ENCODE assay signal across 8 mouse cellular contexts in the genomic region with DNA sequence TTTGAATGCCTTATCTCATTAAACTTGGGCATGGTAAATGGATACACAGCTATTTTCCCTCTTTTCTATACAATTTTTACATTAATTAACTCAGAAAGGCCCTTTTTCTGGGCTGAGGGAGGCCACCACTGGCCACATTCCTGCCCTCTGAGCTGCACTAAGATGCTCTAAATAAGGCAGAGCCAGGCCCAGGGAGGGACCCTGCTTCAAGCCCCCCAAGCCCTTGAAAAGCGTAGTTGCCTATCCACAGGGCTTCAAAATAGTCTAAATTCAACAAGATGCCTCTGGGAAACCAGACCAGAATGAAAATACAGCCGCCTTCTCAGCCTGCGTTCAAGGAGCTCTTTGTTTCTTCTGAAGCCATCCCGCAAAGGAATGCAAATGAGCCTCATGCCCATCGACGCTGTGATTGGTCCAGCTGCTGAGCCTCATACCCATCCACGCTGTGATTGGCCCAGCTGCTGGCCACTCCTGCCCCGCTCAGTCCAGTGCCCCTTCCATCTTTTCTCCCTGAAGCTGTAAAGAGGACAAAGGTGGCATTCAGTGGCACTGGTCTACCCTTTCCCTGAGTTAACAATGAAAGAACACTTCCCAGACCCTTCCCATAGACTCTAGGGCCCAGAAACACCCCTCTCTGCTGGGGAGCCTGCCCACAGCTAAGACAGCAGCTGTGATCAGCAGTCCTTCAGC. TPM values are rescaled to one million over a fixed set of nuclear protein-coding genes. Genes with fewer than 3 reads are reported as not detected.
DNase-seq lines count a peak whose midpoint lies in the region; ATAC-seq lines count a peak whose summit lies in the region.
"Had no signal": no experiment of that assay in that cellular context is flagged by ENCODE, and none has a peak within 500 bp of the region (broad histone marks: within the 10 kb centered on the region; RNA-seq: fewer than 3 reads in every experiment).

No protein-coding gene starts in this region.

- DNase-seq in midbrain, embryonic 11.5 days (ENCODE audit: low spot score, missing footprints), result no peak
- no peak for DNase-seq in kidney, adult 11 months
- DNase-seq in adrenal gland, postnatal 25 days, result no peak

- no peak overlapping the region for H3K9ac ChIP-seq in embryonic facial prominence, embryonic 12.5 days
- H3K9ac ChIP-seq in intestine, embryonic 16.5 days (ENCODE audit: low read depth, low read length), result no peak overlapping the region
- H3K9ac ChIP-seq in midbrain, embryonic 11.5 days (ENCODE audit: low read length), result no peak overlapping the region

- no peaks in the 10 kb centered on the region for H3K27me3 ChIP-seq in embryonic facial prominence, embryonic 12.5 days
- no peaks in the 10 kb centered on the region for H3K27me3 ChIP-seq in intestine, embryonic 16.5 days (replicated peaks; ENCODE audit: control insufficient read depth, insufficient read depth, low read length)
- H3K27me3 ChIP-seq in midbrain, embryonic 11.5 days (ENCODE audit: control insufficient read depth, insufficient read depth, low read length), result no peaks in the 10 kb centered on the region

- WGBS in embryonic facial prominence, embryonic 12.5 days, result 36% methylated on average over 8 of the region's 8 CpGs
- 75% methylated on average over 8 of the region's 8 CpGs for WGBS in intestine, embryonic 16.5 days
- WGBS in midbrain, embryonic 11.5 days, result 57% methylated on average over 8 of the region's 8 CpGs

- H3K27ac ChIP-seq in embryonic facial prominence, embryonic 12.5 days, result 0 out of 2 replicates have a peak overlapping the region, but pooled peaks have one; percentile 30
- no peak overlapping the region for H3K27ac ChIP-seq in intestine, embryonic 16.5 days (ENCODE audit: low read length)
- H3K27ac ChIP-seq in midbrain, embryonic 11.5 days (ENCODE audit: low read depth, low read length), result peak overlapping the region; percentile 79

- H3K4me3 ChIP-seq in embryonic facial prominence, embryonic 12.5 days, result no peak overlapping the region
- no peak overlapping the region for H3K4me3 ChIP-seq in intestine, embryonic 16.5 days (ENCODE audit: low read length)
- H3K4me3 ChIP-seq in midbrain, embryonic 11.5 days (ENCODE audit: low read depth, low read length), result no peak overlapping the region

- ATAC-seq in cerebellum, adult (ENCODE audit: insufficient number of reproducible peaks, low FRiP score, low TSS enrichment), result peak; percentile 74
- peak; percentile 74 for ATAC-seq in embryonic facial prominence, embryonic 12.5 days (ENCODE audit: insufficient number of reproducible peaks, insufficient read depth, low FRiP score, low TSS enrichment)
- ATAC-seq in intestine, embryonic 16.5 days, result peak; percentile 34
- peak; percentile 99 for ATAC-seq in midbrain, embryonic 11.5 days (ENCODE audit: low FRiP score)
- no peak for ATAC-seq in CD4-positive, CD25-positive, alpha-beta regulatory T cell, adult 4 months

- H3K4me2 ChIP-seq in embryonic facial prominence, embryonic 12.5 days (replicated peaks), result no peak overlapping the region
- H3K4me2 ChIP-seq in intestine, embryonic 16.5 days (ENCODE audit: low read depth, low read length), result no peak overlapping the region
- no peak overlapping the region for H3K4me2 ChIP-seq in midbrain, embryonic 11.5 days

- H3K4me1 ChIP-seq in embryonic facial prominence, embryonic 12.5 days, result no peaks in the 10 kb centered on the region
- no peaks in the 10 kb centered on the region for H3K4me1 ChIP-seq in intestine, embryonic 16.5 days (ENCODE audit: control insufficient read depth, insufficient read depth, low read length)
- H3K4me1 ChIP-seq in midbrain, embryonic 11.5 days (ENCODE audit: control insufficient read depth, insufficient read depth, low read length), result peaks cover 3% of the 10 kb centered on the region; the same call in 1 of the 2 replicates

- H3K9me3 ChIP-seq in embryonic facial prominence, embryonic 12.5 days, result no peaks in the 10 kb centered on the region
- H3K9me3 ChIP-seq in intestine, embryonic 16.5 days (ENCODE audit: control insufficient read depth, low read length), result no peaks in the 10 kb centered on the region
- no peaks in the 10 kb centered on the region for H3K9me3 ChIP-seq in midbrain, embryonic 11.5 days (ENCODE audit: control insufficient read depth, low read length)

- H3K36me3 ChIP-seq in embryonic facial prominence, embryonic 12.5 days, result no peaks in the 10 kb centered on the region
- no peaks in the 10 kb centered on the region for H3K36me3 ChIP-seq in intestine, embryonic 16.5 days (ENCODE audit: control insufficient read depth, insufficient read depth, low read length)
- no peaks in the 10 kb centered on the region for H3K36me3 ChIP-seq in midbrain, embryonic 11.5 days (ENCODE audit: control insufficient read depth, insufficient read depth, low read length)

RNA-seq across cellular contexts. Expression of a gene that starts 24.4 kb away (rescaled TPM):
- polyA plus RNA-seq in embryonic facial prominence, embryonic 12.5 days (2016; fragmentation: Nextera tagmentation; extraction: Ambion mirVana), result 7.7 and 9.4 TPM in 2 replicates
- polyA plus RNA-seq in intestine, embryonic 16.5 days (2015; fragmentation: Nextera tagmentation; extraction: Ambion mirVana), result 35.3 and 37.7 TPM in 2 replicates
- 20.5 and 21.5 TPM in 2 replicates for polyA plus RNA-seq in midbrain, embryonic 11.5 days (2014; fragmentation: Nextera tagmentation; extraction: Ambion mirVana)
- total RNA-seq in adrenal gland, postnatal 25 days (2021), result 17.3 and 23.4 TPM in 2 replicates
- 10 to 100 TPM; 13.8 to 21.7 TPM for polyA plus RNA-seq in CD4-positive, CD25-positive, alpha-beta regulatory T cell, adult 4 months (2017; shearing (Covaris generic))

RNA-seq across cellular contexts. Expression of a gene that starts 35.5 kb away (rescaled TPM):
- 27.9 and 28.3 TPM in 2 replicates for polyA plus RNA-seq in embryonic facial prominence, embryonic 12.5 days (2016; fragmentation: Nextera tagmentation; extraction: Ambion mirVana)
- 38.8 and 42.9 TPM in 2 replicates for polyA plus RNA-seq in intestine, embryonic 16.5 days (2015; fragmentation: Nextera tagmentation; extraction: Ambion mirVana)
- 36.9 and 37.7 TPM in 2 replicates for polyA plus RNA-seq in midbrain, embryonic 11.5 days (2014; fragmentation: Nextera tagmentation; extraction: Ambion mirVana)
- total RNA-seq in adrenal gland, postnatal 25 days (2021), result 115 and 122 TPM in 2 replicates
- polyA plus RNA-seq in CD4-positive, CD25-positive, alpha-beta regulatory T cell, adult 4 months (2017; shearing (Covaris generic)), result 10 to 100 TPM; 13.0 to 16.6 TPM

RNA-seq across cellular contexts. Expression of a gene that starts 45.3 kb away (rescaled TPM):
- not detected in 2 replicates for polyA plus RNA-seq in embryonic facial prominence, embryonic 12.5 days (2016; fragmentation: Nextera tagmentation; extraction: Ambion mirVana)
- polyA plus RNA-seq in intestine, embryonic 16.5 days (2015; fragmentation: Nextera tagmentation; extraction: Ambion mirVana), result not detected in 2 replicates
- 0.31 and 0.33 TPM in 2 replicates for polyA plus RNA-seq in midbrain, embryonic 11.5 days (2014; fragmentation: Nextera tagmentation; extraction: Ambion mirVana)
- not detected in 2 replicates for total RNA-seq in adrenal gland, postnatal 25 days (2021)
- polyA plus RNA-seq in CD4-positive, CD25-positive, alpha-beta regulatory T cell, adult 4 months (2017; shearing (Covaris generic)), result not detected
- total RNA-seq: left cerebral cortex, adult 18-20 months had no signal
